In the genomic region with DNA sequence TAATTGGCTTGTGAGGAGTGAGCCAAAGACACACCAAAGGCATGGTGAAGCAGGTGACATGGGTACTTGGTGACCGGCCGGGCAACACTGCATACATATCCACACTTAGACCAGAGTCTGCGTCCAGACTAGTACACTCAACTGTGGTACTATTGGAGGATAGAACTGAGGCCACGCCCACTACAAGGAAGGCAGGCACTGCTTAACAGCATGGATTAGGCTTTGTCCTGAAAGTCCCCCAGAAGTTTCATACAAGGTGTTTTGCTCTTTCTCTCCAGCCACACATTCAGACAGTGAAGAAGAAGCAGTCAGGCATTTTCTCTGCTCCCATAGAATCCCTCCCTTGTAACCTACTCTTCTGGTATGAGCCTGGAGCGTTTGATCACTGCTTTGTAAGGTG, we compare ENCODE assay signal across 8 mouse cellular contexts. TPM values are rescaled to one million over a fixed set of nuclear protein-coding genes. Genes with fewer than 3 reads are reported as not detected.
DNase-seq lines count a peak whose midpoint lies in the region; ATAC-seq and TF ChIP-seq lines count a peak whose summit lies in the region.

No protein-coding gene starts in this region.

- H3K4me1 ChIP-seq in embryonic facial prominence, embryonic 12.5 days: peaks cover 13% of the 10 kb centered on the region; the same call in 1 of the 2 replicates
- H3K4me1 ChIP-seq in heart, embryonic 10.5 days: peaks cover 17% of the 10 kb centered on the region
- peaks cover 16% of the 10 kb centered on the region for H3K4me1 ChIP-seq in liver, postnatal 0 days (ENCODE audit: insufficient read depth)
- H3K4me1 ChIP-seq in neural tube, embryonic 13.5 days (replicated peaks): peaks cover 12% of the 10 kb centered on the region

- no peak for TF ChIP-seq CTCF in liver, postnatal 0 days (IDR thresholded peaks at IDR 0.05; ENCODE audit: low read depth)

- 2% methylated on average over 5 of the region's 5 CpGs for WGBS in embryonic facial prominence, embryonic 12.5 days
- WGBS in heart, embryonic 10.5 days: 8% methylated on average over 5 of the region's 5 CpGs
- 2% methylated on average over 5 of the region's 5 CpGs for WGBS in liver, postnatal 0 days (ENCODE audit: insufficient replicate concordance)
- WGBS in neural tube, embryonic 13.5 days: 3% methylated on average over 5 of the region's 5 CpGs

- no peaks in the 10 kb centered on the region for H3K9me3 ChIP-seq in embryonic facial prominence, embryonic 12.5 days
- no peaks in the 10 kb centered on the region for H3K9me3 ChIP-seq in heart, embryonic 10.5 days
- H3K9me3 ChIP-seq in liver, postnatal 0 days (ENCODE audit: low read length): no peaks in the 10 kb centered on the region
- H3K9me3 ChIP-seq in neural tube, embryonic 13.5 days: no peaks in the 10 kb centered on the region

- DNase-seq in A20 (ENCODE audit: low read depth, low spot score): peak; percentile 84
- peak; percentile 73 for DNase-seq in adrenal gland, postnatal 10 days
- peak; percentile 91 for DNase-seq in heart, embryonic 10.5 days (ENCODE audit: low spot score)
- DNase-seq in kidney, adult 9 months: peak; percentile 77
- DNase-seq in liver, postnatal 0 days: peak; percentile 66
- peak; percentile 20 to 59 for DNase-seq in thymus, adult 18-20 months

- H3K4me3 ChIP-seq in embryonic facial prominence, embryonic 12.5 days: peak overlapping the region; percentile 68
- H3K4me3 ChIP-seq in heart, embryonic 10.5 days: peak overlapping the region; percentile 83
- peak overlapping the region; percentile 94 for H3K4me3 ChIP-seq in liver, postnatal 0 days (ENCODE audit: low read depth, low read length)
- H3K4me3 ChIP-seq in neural tube, embryonic 13.5 days: peak overlapping the region; percentile 61

- no peak for TF ChIP-seq EP300 in liver, postnatal 0 days (IDR thresholded peaks at IDR 0.05; ENCODE audit: low read depth)

- H3K36me3 ChIP-seq in embryonic facial prominence, embryonic 12.5 days: peaks cover 28% of the 10 kb centered on the region
- peaks cover 39% of the 10 kb centered on the region for H3K36me3 ChIP-seq in heart, embryonic 10.5 days
- H3K36me3 ChIP-seq in liver, postnatal 0 days (replicated peaks; ENCODE audit: insufficient read depth, low read length): peaks cover 16% of the 10 kb centered on the region
- peaks cover 24% of the 10 kb centered on the region for H3K36me3 ChIP-seq in neural tube, embryonic 13.5 days

- H3K4me2 ChIP-seq in embryonic facial prominence, embryonic 12.5 days (replicated peaks): peak overlapping the region; percentile 64
- H3K4me2 ChIP-seq in liver, postnatal 0 days (ENCODE audit: low read depth, low read length): peak overlapping the region; percentile 90
- peak overlapping the region; percentile 67 for H3K4me2 ChIP-seq in neural tube, embryonic 13.5 days

- peak overlapping the region; percentile 96 for H3K27ac ChIP-seq in embryonic facial prominence, embryonic 12.5 days
- peak overlapping the region; percentile 98 for H3K27ac ChIP-seq in heart, embryonic 10.5 days
- peak overlapping the region; percentile 84 for H3K27ac ChIP-seq in liver, postnatal 0 days (ENCODE audit: low read depth)
- H3K27ac ChIP-seq in neural tube, embryonic 13.5 days (replicated peaks): peak overlapping the region; percentile 92

- no peaks in the 10 kb centered on the region for H3K27me3 ChIP-seq in embryonic facial prominence, embryonic 12.5 days
- no peaks in the 10 kb centered on the region for H3K27me3 ChIP-seq in heart, embryonic 10.5 days (ENCODE audit: insufficient read depth, poor library complexity, severe bottlenecking)
- no peaks in the 10 kb centered on the region for H3K27me3 ChIP-seq in liver, postnatal 0 days (ENCODE audit: insufficient read depth, low read length)
- no peaks in the 10 kb centered on the region for H3K27me3 ChIP-seq in neural tube, embryonic 13.5 days

- ATAC-seq in embryonic facial prominence, embryonic 12.5 days (ENCODE audit: insufficient number of reproducible peaks, insufficient read depth, low FRiP score, low TSS enrichment): peak; percentile 81
- ATAC-seq in liver, postnatal 0 days: peak; percentile 29
- ATAC-seq in neural tube, embryonic 13.5 days (ENCODE audit: low read depth): peak; percentile 84

- H3K9ac ChIP-seq in embryonic facial prominence, embryonic 12.5 days: peak overlapping the region; percentile 83
- H3K9ac ChIP-seq in liver, postnatal 0 days (replicated peaks): peak overlapping the region; percentile 90
- peak overlapping the region; percentile 88 for H3K9ac ChIP-seq in neural tube, embryonic 13.5 days

RNA-seq across cellular contexts. Expression of gene Gtf3c6, which starts 1.2 kb away (rescaled TPM):
- total RNA-seq in adrenal gland, postnatal 10 days (2021): 10 to 100 TPM; 29.6 to 30.7 TPM
- 137 and 145 TPM in 2 replicates for polyA plus RNA-seq in embryonic facial prominence, embryonic 12.5 days (2016; fragmentation: Nextera tagmentation; extraction: Ambion mirVana)
- 100 and 126 TPM in 2 replicates for polyA plus RNA-seq in heart, embryonic 10.5 days (2016; fragmentation: Nextera tagmentation; extraction: Ambion mirVana)
- polyA plus RNA-seq in liver, postnatal 0 days (2015; fragmentation: Nextera tagmentation; extraction: Ambion mirVana): 23.7 and 28.3 TPM in 2 replicates
- polyA plus RNA-seq in neural tube, embryonic 13.5 days (2015; fragmentation: Nextera tagmentation; extraction: Ambion mirVana): 106 and 108 TPM in 2 replicates

RNA-seq across cellular contexts. Expression of gene Rpf2, which starts 9.9 kb away (rescaled TPM):
- 10 to 100 TPM; 19.6 to 23.6 TPM for total RNA-seq in adrenal gland, postnatal 10 days (2021)
- polyA plus RNA-seq in embryonic facial prominence, embryonic 12.5 days (2016; fragmentation: Nextera tagmentation; extraction: Ambion mirVana): 63.8 and 64.6 TPM in 2 replicates
- 58.5 and 82.1 TPM in 2 replicates for polyA plus RNA-seq in heart, embryonic 10.5 days (2016; fragmentation: Nextera tagmentation; extraction: Ambion mirVana)
- 23.7 and 24.1 TPM in 2 replicates for polyA plus RNA-seq in liver, postnatal 0 days (2015; fragmentation: Nextera tagmentation; extraction: Ambion mirVana)
- polyA plus RNA-seq in neural tube, embryonic 13.5 days (2015; fragmentation: Nextera tagmentation; extraction: Ambion mirVana): 83.9 and 84.4 TPM in 2 replicates

RNA-seq across cellular contexts. Expression of gene Amd1, which starts 45.3 kb away (rescaled TPM):
- 10 to 100 TPM; 30.2 to 31.8 TPM for total RNA-seq in adrenal gland, postnatal 10 days (2021)
- polyA plus RNA-seq in embryonic facial prominence, embryonic 12.5 days (2016; fragmentation: Nextera tagmentation; extraction: Ambion mirVana): 59.2 and 65.4 TPM in 2 replicates
- 55.2 and 59.1 TPM in 2 replicates for polyA plus RNA-seq in heart, embryonic 10.5 days (2016; fragmentation: Nextera tagmentation; extraction: Ambion mirVana)
- 25.5 and 29.1 TPM in 2 replicates for polyA plus RNA-seq in liver, postnatal 0 days (2015; fragmentation: Nextera tagmentation; extraction: Ambion mirVana)
- 40.6 and 44.4 TPM in 2 replicates for polyA plus RNA-seq in neural tube, embryonic 13.5 days (2015; fragmentation: Nextera tagmentation; extraction: Ambion mirVana)

Comparison
In these comparisons a context has a peak if more than half of its experiments do, and no peak if none do; other contexts are left out.
1. Peak in every context shown above with its lines: DNase-seq, ATAC-seq, H3K4me3 ChIP-seq and H3K27ac ChIP-seq.
2. DNase-seq: peak in every context shown above with its lines; median percentile 91 in heart, embryonic 10.5 days; 84 in A20; 77 in kidney, adult 9 months; 73 in adrenal gland, postnatal 10 days; 66 in liver, postnatal 0 days; 40 in thymus, adult 18-20 months.
3. ATAC-seq: peak in every context shown above with its lines; median percentile 84 in neural tube, embryonic 13.5 days; 81 in embryonic facial prominence, embryonic 12.5 days; 29 in liver, postnatal 0 days.